Mouse (Mus musculus): ENCODE measurements around the gene Ret. TPM values are rescaled to one million over a fixed set of nuclear protein-coding genes. Genes with fewer than 3 reads are reported as not detected.
A peak's percentile ranks its signal among the peaks of the same experiment; 100 is the strongest.

Ret gene
- polyA plus RNA-seq, 1 experiment, result 0.95 TPM

GRCm38 (mm10) chr6:118208326-118208725, 10.8 kb upstream of the Ret start:
- no peak for DNase-seq
- Histone ChIP-seq H3K36me3 (ENCODE audit: control insufficient read depth, insufficient read depth, low read length) (no peaks in the 10 kb centered on the region), H3K4me3 (ENCODE audit: insufficient read depth, low read depth, low read length) (no peak overlapping the region), H3K27me3 (replicated peaks; ENCODE audit: control insufficient read depth, insufficient read depth, low read length) (no peaks in the 10 kb centered on the region), H3K27ac (ENCODE audit: insufficient read depth, low read depth, low read length) (no peak overlapping the region), H3K4me1 (ENCODE audit: control insufficient read depth, insufficient read depth, low read length) (no peaks in the 10 kb centered on the region)
- 88% methylated on average over 8 of the region's 8 CpGs for WGBS
- TF ChIP-seq CTCF (conservative IDR thresholded peaks at IDR 0.05; ENCODE audit: insufficient read depth, insufficient read length, low read depth, low read length) (no peak), POLR2A (IDR thresholded peaks at IDR 0.05; ENCODE audit: low read depth, low read length) (no peak)

GRCm38 (mm10) chr6:118206386-118206785, 8.9 kb upstream of the Ret start:
- 77% methylated on average over 6 of the region's 6 CpGs for WGBS
- no peak for DNase-seq
- TF ChIP-seq CTCF (conservative IDR thresholded peaks at IDR 0.05; ENCODE audit: insufficient read depth, insufficient read length, low read depth, low read length) (no peak), POLR2A (IDR thresholded peaks at IDR 0.05; ENCODE audit: low read depth, low read length) (no peak)

GRCm38 (mm10) chr6:118205176-118205890, 7.8 kb upstream of the Ret start:
- H3K4me1 ChIP-seq (ENCODE audit: control insufficient read depth, insufficient read depth, low read length), result no peaks in the 10 kb centered on the region
- no peak overlapping the region for H3K4me3 ChIP-seq (ENCODE audit: insufficient read depth, low read depth, low read length)
- DNase-seq, result peak; percentile 12
- H3K27ac ChIP-seq (ENCODE audit: insufficient read depth, low read depth, low read length), result no peak overlapping the region
- no peak for TF ChIP-seq CTCF (conservative IDR thresholded peaks at IDR 0.05; ENCODE audit: insufficient read depth, insufficient read length, low read depth, low read length)
- no peak for TF ChIP-seq POLR2A (IDR thresholded peaks at IDR 0.05; ENCODE audit: low read depth, low read length)
- no peaks in the 10 kb centered on the region for H3K27me3 ChIP-seq (replicated peaks; ENCODE audit: control insufficient read depth, insufficient read depth, low read length)
- 31% methylated on average over 7 of the region's 7 CpGs for WGBS
- no peaks in the 10 kb centered on the region for H3K36me3 ChIP-seq (ENCODE audit: control insufficient read depth, insufficient read depth, low read length)

More at GRCm38 (mm10) chr6:118206386-118206785, 8.9 kb upstream of the Ret start:
- Histone ChIP-seq H3K4me1 (ENCODE audit: control insufficient read depth, insufficient read depth, low read length) (no peaks in the 10 kb centered on the region), H3K27me3 (replicated peaks; ENCODE audit: control insufficient read depth, insufficient read depth, low read length) (no peaks in the 10 kb centered on the region), H3K27ac (ENCODE audit: insufficient read depth, low read depth, low read length) (no peak overlapping the region), H3K36me3 (ENCODE audit: control insufficient read depth, insufficient read depth, low read length) (no peaks in the 10 kb centered on the region), H3K4me3 (ENCODE audit: insufficient read depth, low read depth, low read length) (no peak overlapping the region)

- Histone ChIP-seq H3K27me3 (replicated peaks; ENCODE audit: control insufficient read depth, insufficient read depth, low read length) (no peaks in the 10 kb centered on the region), H3K4me1 (ENCODE audit: control insufficient read depth, insufficient read depth, low read length) (no peaks in the 10 kb centered on the region), H3K36me3 (ENCODE audit: control insufficient read depth, insufficient read depth, low read length) (no peaks in the 10 kb centered on the region), H3K4me3 (ENCODE audit: insufficient read depth, low read depth, low read length) (no peak overlapping the region), H3K27ac (ENCODE audit: insufficient read depth, low read depth, low read length) (no peak overlapping the region)
- 96% methylated on average over 1 of the region's 1 CpGs for WGBS
- TF ChIP-seq CTCF (conservative IDR thresholded peaks at IDR 0.05; ENCODE audit: insufficient read depth, insufficient read length, low read depth, low read length), result no peak
- TF ChIP-seq POLR2A (IDR thresholded peaks at IDR 0.05; ENCODE audit: low read depth, low read length), result no peak
- DNase-seq, result no peak
Observed at GRCm38 (mm10) chr6:118204112-118204511, 6.6 kb upstream of the Ret start.

GRCm38 (mm10) chr6:118196751-118197439, 623 bp downstream of the Ret start:
- H3K36me3 ChIP-seq (ENCODE audit: control insufficient read depth, insufficient read depth, low read length), result no peaks in the 10 kb centered on the region
- H3K4me1 ChIP-seq (ENCODE audit: control insufficient read depth, insufficient read depth, low read length), result no peaks in the 10 kb centered on the region
- TF ChIP-seq CTCF (conservative IDR thresholded peaks at IDR 0.05; ENCODE audit: insufficient read depth, insufficient read length, low read depth, low read length) (no peak), POLR2A (IDR thresholded peaks at IDR 0.05; ENCODE audit: low read depth, low read length) (no peak)
- H3K27ac ChIP-seq (ENCODE audit: insufficient read depth, low read depth, low read length), result no peak overlapping the region
- peak; percentile 23 for DNase-seq
- no peaks in the 10 kb centered on the region for H3K27me3 ChIP-seq (replicated peaks; ENCODE audit: control insufficient read depth, insufficient read depth, low read length)
- peak overlapping the region; percentile 43 for H3K4me3 ChIP-seq (ENCODE audit: insufficient read depth, low read depth, low read length)
- WGBS, result under 1% methylated on average over 84 of the region's 84 CpGs

GRCm38 (mm10) chr6:118195108-118195507, 2.4 kb downstream of the Ret start:
- H3K4me1 ChIP-seq (ENCODE audit: control insufficient read depth, insufficient read depth, low read length), result no peaks in the 10 kb centered on the region
- H3K36me3 ChIP-seq (ENCODE audit: control insufficient read depth, insufficient read depth, low read length), result no peaks in the 10 kb centered on the region
- DNase-seq, result peak; percentile 17
- WGBS, result 31% methylated on average over 8 of the region's 8 CpGs
- TF ChIP-seq CTCF (conservative IDR thresholded peaks at IDR 0.05; ENCODE audit: insufficient read depth, insufficient read length, low read depth, low read length) (peak; percentile 53), POLR2A (IDR thresholded peaks at IDR 0.05; ENCODE audit: low read depth, low read length) (no peak)
- no peak overlapping the region for H3K4me3 ChIP-seq (ENCODE audit: insufficient read depth, low read depth, low read length)
- no peak overlapping the region for H3K27ac ChIP-seq (ENCODE audit: insufficient read depth, low read depth, low read length)
- no peaks in the 10 kb centered on the region for H3K27me3 ChIP-seq (replicated peaks; ENCODE audit: control insufficient read depth, insufficient read depth, low read length)

- Histone ChIP-seq H3K4me1 (ENCODE audit: control insufficient read depth, insufficient read depth, low read length) (no peaks in the 10 kb centered on the region), H3K27me3 (replicated peaks; ENCODE audit: control insufficient read depth, insufficient read depth, low read length) (no peaks in the 10 kb centered on the region), H3K36me3 (ENCODE audit: control insufficient read depth, insufficient read depth, low read length) (no peaks in the 10 kb centered on the region), H3K27ac (ENCODE audit: insufficient read depth, low read depth, low read length) (no peak overlapping the region), H3K4me3 (ENCODE audit: insufficient read depth, low read depth, low read length) (no peak overlapping the region)
- WGBS, result 27% methylated on average over 3 of the region's 3 CpGs
- no peak for DNase-seq
- TF ChIP-seq POLR2A (IDR thresholded peaks at IDR 0.05; ENCODE audit: low read depth, low read length) (no peak), CTCF (conservative IDR thresholded peaks at IDR 0.05; ENCODE audit: insufficient read depth, insufficient read length, low read depth, low read length) (no peak)
Observed at GRCm38 (mm10) chr6:118192882-118193281, 4.6 kb downstream of the Ret start.

Data from kidney, adult 2 months (tissue).